Mouse (Mus musculus) hindbrain, embryonic 16.5 days (tissue): ENCODE measurements at regions not wholly inside any gene's neighbourhood (a gene's known extent, or its start where the extent isn't known, plus 50 kb on each side); places are given as distances from the start of the nearest gene placed in this dataset.

Source experiments
- ATAC-seq: fragments of 200-750 bp; cut with Nextera tagmentation; 2 replicates; pipeline ENCODE4 v1.8.0; 2017; ENCODE audit warnings: moderate TSS enrichment, moderate library complexity
- H3K27ac ChIP-seq: fragments of 300-500 bp; sonication (generic); 2 replicates; pipeline ENCODE4 v1.5.1; 2014; ENCODE audit warnings: low read depth, mild to moderate bottlenecking, control low read depth, low read length, moderate library complexity
- H3K27me3 ChIP-seq: fragments of 300-500 bp; sonication (generic); replicated peaks from 2 replicates; pipeline ENCODE4 v1.6.1; 2014; ENCODE audit warnings: low read length; ENCODE audit not compliant: control insufficient read depth, insufficient read depth
- H3K36me3 ChIP-seq: fragments of 300-500 bp; sonication (generic); 2 replicates; pipeline ENCODE4 v1.6.1; 2014; ENCODE audit warnings: mild to moderate bottlenecking, low read length, moderate library complexity, mixed read lengths; ENCODE audit not compliant: control insufficient read depth, insufficient read depth
- H3K4me1 ChIP-seq: fragments of 300-500 bp; sonication (generic); 2 replicates; pipeline ENCODE4 v1.6.1; 2014; ENCODE audit warnings: low read depth, low read length; ENCODE audit not compliant: control insufficient read depth, insufficient read depth
- H3K4me2 ChIP-seq: fragments of 300-500 bp; sonication (generic); 2 replicates; pipeline ENCODE4 v1.6.1; 2014; ENCODE audit warnings: mild to moderate bottlenecking, low read length, control low read depth, moderate library complexity
- H3K4me3 ChIP-seq: fragments of 300-500 bp; sonication (generic); 2 replicates; pipeline ENCODE4 v1.5.1; 2014; ENCODE audit warnings: mild to moderate bottlenecking, low read length, control low read depth, moderate library complexity
- H3K9ac ChIP-seq: fragments of 300-500 bp; sonication (generic); 2 replicates; pipeline ENCODE4 v1.6.1; 2014; ENCODE audit warnings: low read depth, mild to moderate bottlenecking, control low read depth, low read length, moderate library complexity
- H3K9me3 ChIP-seq: fragments of 300-500 bp; sonication (generic); 2 replicates; pipeline ENCODE4 v1.6.1; 2014; ENCODE audit warnings: mild to moderate bottlenecking, low read length, moderate library complexity; ENCODE audit not compliant: control insufficient read depth
- WGBS: fragments of 180-500 bp; shearing (Covaris S2); extraction: QIAGEN DNeasy Blood & Tissue Kit; methylation state at CpG from one replicate; pipeline ENCODE4 v1.1.7; 2014; 5-methylcytosine and 5-hydroxymethylcytosine counted together

DNA sequence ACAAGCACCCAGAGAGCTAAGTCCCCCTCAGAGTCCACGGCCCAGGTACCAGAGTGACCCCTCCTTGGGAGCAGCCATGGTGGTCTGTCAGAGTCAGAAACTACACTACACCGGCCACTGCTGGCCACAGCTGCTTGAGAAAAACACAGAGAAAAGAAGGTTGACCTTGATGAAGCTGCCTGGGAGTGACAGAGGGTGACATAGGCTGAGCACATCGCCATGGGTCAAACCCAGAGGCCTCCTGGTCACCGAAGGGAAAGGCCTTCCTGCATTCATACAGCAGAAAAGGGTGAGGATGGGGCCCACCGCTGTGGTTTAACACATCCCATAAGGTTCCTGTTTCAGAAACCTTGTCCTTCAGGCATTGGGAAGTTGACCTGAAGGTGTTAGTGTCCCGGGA is 153.0 kb downstream of the Setd4 start:
- Histone ChIP-seq H3K4me3 (no peak overlapping the region), H3K4me2 (no peak overlapping the region), H3K27ac (no peak overlapping the region), H3K27me3 (no peaks in the 10 kb centered on the region; the same call in 1 of the 2 replicates), H3K36me3 (no peaks in the 10 kb centered on the region), H3K9ac (no peak overlapping the region), H3K9me3 (no peaks in the 10 kb centered on the region), H3K4me1 (no peaks in the 10 kb centered on the region)
- no peak for ATAC-seq
- WGBS = 75% methylated on average over 6 of the region's 6 CpGs

DNA sequence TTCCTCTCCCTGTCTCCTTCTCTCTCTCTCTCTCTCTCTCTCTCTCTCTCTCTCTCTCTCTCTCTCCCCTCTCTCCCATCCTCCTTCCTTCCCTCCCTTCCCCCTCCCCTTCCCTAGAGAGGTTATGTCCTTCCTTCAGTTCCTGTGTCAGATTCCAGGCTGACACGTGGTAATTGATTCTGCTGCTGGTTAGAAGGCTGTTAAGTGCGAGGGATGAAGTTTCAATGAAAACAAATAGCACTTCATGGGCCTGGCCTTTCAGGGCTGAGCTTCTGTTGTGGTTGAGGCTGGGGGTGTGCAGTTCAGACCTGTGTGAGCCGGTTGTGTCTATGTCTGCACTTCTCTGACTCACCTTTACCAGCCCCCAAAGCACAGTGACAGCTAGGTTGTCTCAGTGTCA is 153.9 kb downstream of the Setd4 start:
- H3K27ac ChIP-seq = no peak overlapping the region
- no peaks in the 10 kb centered on the region for H3K36me3 ChIP-seq
- H3K4me2 ChIP-seq = no peak overlapping the region
- no peak overlapping the region for H3K4me3 ChIP-seq
- no peak overlapping the region for H3K9ac ChIP-seq
- ATAC-seq = no peak
- H3K9me3 ChIP-seq = no peaks in the 10 kb centered on the region
- H3K27me3 ChIP-seq = no peaks in the 10 kb centered on the region; the same call in 1 of the 2 replicates
- no peaks in the 10 kb centered on the region for H3K4me1 ChIP-seq
- WGBS = 24% methylated on average over 3 of the region's 3 CpGs

DNA sequence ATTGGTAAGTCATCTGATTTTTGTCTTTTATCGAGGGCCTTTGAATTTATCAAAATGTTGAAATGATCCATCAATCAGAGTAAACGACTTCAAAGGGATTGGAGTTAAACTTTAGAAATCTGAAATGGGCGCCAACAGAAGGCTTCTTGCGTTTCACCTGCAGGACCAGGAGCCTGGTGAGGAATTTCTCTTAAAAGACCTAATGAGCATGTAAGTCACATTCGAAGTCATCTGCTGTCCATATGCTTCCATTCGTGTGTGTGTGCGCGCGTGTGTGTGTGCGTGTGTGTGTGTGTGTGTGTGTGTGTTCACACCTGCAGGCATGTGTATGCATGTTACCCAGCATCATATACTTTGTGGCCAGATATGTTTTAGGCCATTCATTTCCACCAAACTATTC is 155.7 kb downstream of the Setd4 start:
- ATAC-seq = no peak
- Histone ChIP-seq H3K4me1 (no peaks in the 10 kb centered on the region), H3K9me3 (no peaks in the 10 kb centered on the region), H3K4me2 (no peak overlapping the region), H3K36me3 (no peaks in the 10 kb centered on the region), H3K4me3 (no peak overlapping the region), H3K9ac (no peak overlapping the region), H3K27ac (no peak overlapping the region), H3K27me3 (no peaks in the 10 kb centered on the region; the same call in 1 of the 2 replicates)
- 90% methylated on average over 10 of the region's 10 CpGs for WGBS

DNA sequence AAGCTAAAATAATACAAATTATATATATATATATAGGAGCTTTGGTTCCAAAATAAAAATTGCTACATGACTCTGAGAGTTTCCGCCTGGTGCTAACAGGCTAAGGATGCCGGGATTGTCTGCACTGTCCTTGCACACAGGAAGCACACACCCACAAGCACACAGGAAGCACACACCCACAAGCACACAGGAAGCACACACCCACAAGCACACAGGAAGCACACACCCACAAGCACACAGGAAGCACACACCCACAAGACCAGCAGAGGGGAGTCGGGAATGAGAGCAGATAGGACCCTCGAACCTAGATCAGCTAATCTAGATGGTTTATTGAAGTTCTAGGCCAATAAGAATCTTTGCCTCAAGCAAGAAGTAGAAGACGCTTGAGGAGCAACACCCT is 156.9 kb downstream of the Setd4 start:
- WGBS = 95% methylated on average over 5 of the region's 5 CpGs
- no peak for ATAC-seq
- H3K9me3 ChIP-seq = no peaks in the 10 kb centered on the region
- peaks cover 2% of the 10 kb centered on the region; the same call in 1 of the 2 replicates for H3K4me1 ChIP-seq
- no peak overlapping the region for H3K9ac ChIP-seq
- no peak overlapping the region for H3K4me3 ChIP-seq
- H3K36me3 ChIP-seq = no peaks in the 10 kb centered on the region
- no peaks in the 10 kb centered on the region; the same call in 1 of the 2 replicates for H3K27me3 ChIP-seq
- no peak overlapping the region for H3K27ac ChIP-seq
- no peak overlapping the region for H3K4me2 ChIP-seq

DNA sequence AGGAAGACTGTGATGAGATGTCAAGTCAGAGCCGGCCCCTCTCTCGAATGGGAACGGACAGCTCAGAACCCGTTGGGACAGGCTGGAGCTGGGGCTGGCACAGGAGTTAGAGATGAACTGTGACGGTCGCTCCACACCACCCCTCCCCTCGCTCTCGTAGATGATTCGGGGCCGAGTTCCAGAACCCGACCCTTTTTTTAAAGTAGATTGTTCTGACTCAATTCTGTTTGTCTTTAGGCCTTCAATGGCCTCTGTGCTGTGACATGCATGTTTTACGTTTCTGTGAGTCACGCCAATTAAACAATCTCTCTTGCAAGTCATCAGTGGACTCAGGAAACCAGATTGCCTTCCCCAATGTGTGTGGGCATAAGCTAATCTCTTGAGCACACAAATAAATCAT is 157.7 kb downstream of the Setd4 start:
- Histone ChIP-seq H3K36me3 (no peaks in the 10 kb centered on the region), H3K27ac (no peak overlapping the region), H3K4me1 (peaks cover 2% of the 10 kb centered on the region; the same call in 1 of the 2 replicates), H3K9ac (no peak overlapping the region), H3K27me3 (no peaks in the 10 kb centered on the region), H3K4me2 (no peak overlapping the region), H3K4me3 (no peak overlapping the region), H3K9me3 (no peaks in the 10 kb centered on the region)
- ATAC-seq = no peak
- 84% methylated on average over 13 of the region's 13 CpGs for WGBS

DNA sequence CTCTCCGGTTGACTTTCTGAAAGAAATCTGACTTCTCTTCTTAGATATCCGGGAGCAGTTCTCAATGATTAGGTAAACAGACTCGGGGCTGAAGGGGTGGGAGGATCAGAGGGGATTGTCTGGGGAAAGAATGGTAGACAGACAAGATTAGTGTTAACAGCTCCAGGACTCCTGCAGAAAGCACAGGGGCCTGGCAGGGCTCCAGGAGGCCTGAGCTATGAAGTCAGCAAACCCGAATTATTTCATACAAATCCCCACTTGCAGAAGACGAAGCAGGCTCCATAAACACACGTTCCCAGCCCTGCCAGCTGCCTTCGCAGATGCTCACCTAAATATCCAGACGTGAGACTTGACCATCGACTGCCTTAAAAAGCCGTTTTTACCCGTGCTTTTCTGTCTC is 161.0 kb downstream of the Setd4 start:
- WGBS = 31% methylated on average over 11 of the region's 11 CpGs
- Histone ChIP-seq H3K9me3 (no peaks in the 10 kb centered on the region), H3K4me3 (no peak overlapping the region), H3K9ac (no peak overlapping the region), H3K27me3 (no peaks in the 10 kb centered on the region), H3K27ac (no peak overlapping the region), H3K4me2 (no peak overlapping the region), H3K4me1 (peaks cover 8% of the 10 kb centered on the region), H3K36me3 (no peaks in the 10 kb centered on the region)
- no peak for ATAC-seq

DNA sequence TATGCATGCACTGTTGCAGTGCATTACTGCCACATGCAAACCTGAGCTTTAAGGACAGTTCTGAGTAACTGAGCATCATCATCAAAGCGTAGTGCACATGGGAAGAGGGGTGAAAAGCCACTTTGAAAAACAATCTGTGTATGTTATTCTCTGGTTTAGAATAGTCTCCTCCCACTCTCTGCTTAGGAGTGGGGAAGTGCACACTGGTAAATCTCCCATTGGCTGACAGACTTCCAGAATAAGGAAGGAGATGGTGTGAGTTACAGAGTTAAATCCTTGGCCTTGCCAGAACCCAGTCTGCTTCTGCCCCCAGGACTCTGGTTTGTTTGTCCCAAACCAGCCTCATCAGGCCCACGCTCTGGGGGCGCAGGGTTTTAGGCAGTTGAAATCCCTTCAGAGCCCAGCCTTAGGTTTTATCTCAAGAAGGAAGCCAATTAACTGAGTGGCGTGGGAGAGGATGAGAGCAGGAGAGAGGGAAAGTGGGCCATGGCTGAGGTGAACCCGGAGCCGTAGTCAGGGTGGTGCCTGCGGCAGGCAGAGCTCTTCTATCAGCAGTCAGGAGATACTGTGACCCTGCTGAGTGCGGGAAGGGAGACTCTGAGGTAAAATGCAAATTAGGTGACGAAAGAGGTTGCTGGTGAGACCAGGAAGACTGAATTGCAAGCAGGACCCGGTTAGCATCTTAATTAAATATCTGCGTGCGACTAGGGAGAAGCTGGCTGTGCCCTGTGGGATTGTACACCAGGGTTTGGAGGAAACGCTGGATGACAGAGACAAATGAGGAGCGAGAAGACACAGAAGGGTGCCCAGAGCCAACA is 166.0 kb downstream of the Setd4 start:
- Histone ChIP-seq H3K27me3 (no peaks in the 10 kb centered on the region), H3K9me3 (no peaks in the 10 kb centered on the region), H3K4me2 (peak overlapping the region; percentile 9; the same call in 1 of the 2 replicates), H3K36me3 (no peaks in the 10 kb centered on the region), H3K4me3 (no peak overlapping the region), H3K9ac (no peak overlapping the region), H3K4me1 (peaks cover 7% of the 10 kb centered on the region), H3K27ac (no peak overlapping the region)
- no peak for ATAC-seq
- 24% methylated on average over 14 of the region's 14 CpGs for WGBS

DNA sequence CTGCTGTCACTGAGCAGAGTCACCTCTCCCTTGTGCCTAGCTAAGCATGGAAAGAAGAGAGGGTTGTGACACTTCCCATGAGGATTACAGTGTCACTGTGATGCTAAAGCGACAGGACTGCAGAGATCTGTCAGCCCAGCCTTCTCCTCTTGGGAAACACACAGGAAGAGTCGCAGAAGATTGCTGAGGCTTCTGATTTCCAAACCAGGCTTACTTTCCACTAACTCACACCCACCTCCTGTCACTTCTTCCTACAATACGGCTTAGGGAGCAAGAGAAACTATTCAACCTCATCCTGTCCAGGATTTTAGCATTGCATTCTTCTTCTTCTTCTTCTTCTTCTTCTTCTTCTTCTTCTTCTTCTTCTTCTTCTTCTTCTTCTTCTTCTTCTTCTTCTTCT is 167.1 kb downstream of the Setd4 start:
- WGBS = 53% methylated on average over 3 of the region's 3 CpGs
- H3K4me1 ChIP-seq = peaks cover 7% of the 10 kb centered on the region
- H3K4me3 ChIP-seq = no peak overlapping the region
- H3K9ac ChIP-seq = no peak overlapping the region
- H3K9me3 ChIP-seq = no peaks in the 10 kb centered on the region
- no peak for ATAC-seq
- no peak overlapping the region for H3K27ac ChIP-seq
- no peaks in the 10 kb centered on the region for H3K36me3 ChIP-seq
- no peaks in the 10 kb centered on the region for H3K27me3 ChIP-seq
- H3K4me2 ChIP-seq = no peak overlapping the region

DNA sequence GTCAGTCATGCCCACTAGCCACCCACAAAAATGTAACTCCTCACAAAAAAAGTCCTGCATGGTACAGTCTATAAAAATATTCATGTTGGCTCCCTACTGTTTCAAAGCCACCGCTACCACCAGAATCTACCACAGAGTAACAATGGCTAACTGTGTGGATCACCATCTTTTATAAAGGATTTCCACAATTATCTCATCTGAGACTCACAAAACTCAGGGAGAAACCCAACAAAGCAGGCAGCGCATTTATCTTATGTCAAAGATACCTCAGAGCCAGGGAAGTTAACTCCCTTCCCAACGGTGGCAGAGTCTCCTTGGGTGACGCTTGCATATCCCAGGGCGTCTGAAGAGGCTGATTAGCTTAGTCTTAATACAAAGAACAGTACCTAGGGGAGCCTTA is 172.5 kb downstream of the Setd4 start:
- WGBS = 83% methylated on average over 5 of the region's 5 CpGs
- no peak overlapping the region for H3K4me3 ChIP-seq
- no peak for ATAC-seq
- no peaks in the 10 kb centered on the region for H3K4me1 ChIP-seq
- H3K4me2 ChIP-seq = no peak overlapping the region
- H3K9me3 ChIP-seq = no peaks in the 10 kb centered on the region
- no peaks in the 10 kb centered on the region for H3K36me3 ChIP-seq
- H3K27ac ChIP-seq = no peak overlapping the region
- no peaks in the 10 kb centered on the region for H3K27me3 ChIP-seq
- H3K9ac ChIP-seq = no peak overlapping the region
